Mouse (Mus musculus): Measurements from ENCODE around the gene Pemt. TPM values are rescaled to one million over a fixed set of nuclear protein-coding genes. Genes with fewer than 3 reads are reported as not detected.

The Pemt gene
- polyA plus RNA-seq, 1 experiment from 2014 or later, result 8.6 TPM

DNA sequence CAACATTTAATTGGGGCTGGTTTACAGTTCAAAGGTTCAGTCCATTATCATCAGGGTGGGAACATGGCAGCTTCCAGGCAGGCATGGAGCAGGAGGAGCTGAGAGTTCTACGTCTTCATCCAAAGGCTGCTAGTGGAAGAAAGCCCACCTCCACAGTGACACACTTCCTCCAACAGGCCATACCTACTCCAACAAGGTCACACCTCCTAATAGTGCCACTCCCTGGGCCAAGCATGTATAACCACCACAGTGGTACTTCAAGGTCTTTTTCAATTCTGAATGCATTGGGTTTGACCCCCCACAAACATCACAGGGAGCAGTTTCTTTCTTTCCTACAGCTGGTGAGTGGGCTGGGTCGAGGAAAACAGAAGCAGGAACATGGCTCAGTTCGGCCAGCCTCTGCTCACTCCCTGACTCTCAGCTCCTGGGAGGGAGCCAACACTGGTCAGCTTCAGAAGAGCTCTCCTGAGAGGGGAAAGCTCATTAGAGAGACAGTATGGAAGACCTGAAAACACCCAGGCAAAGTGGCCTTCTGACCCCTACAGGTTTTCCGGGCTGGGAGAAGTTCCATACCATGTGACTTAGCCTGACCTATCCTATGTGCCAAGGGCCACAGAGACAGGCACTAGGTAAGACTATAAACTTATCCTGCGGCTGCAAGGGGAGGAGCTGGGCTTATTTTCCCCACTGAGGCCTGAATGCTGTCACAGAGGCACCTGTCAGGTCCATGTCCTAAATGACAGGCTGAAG is 44.9 kb downstream of the Pemt start:
- Histone ChIP-seq H3K36me3 (ENCODE audit: control insufficient read depth, insufficient read depth) (no peaks in the 10 kb centered on the region), H3K27me3 (ENCODE audit: control insufficient read depth, insufficient read depth, low read length) (no peaks in the 10 kb centered on the region), H3K27ac (ENCODE audit: low read length) (no peak overlapping the region), H3K9ac (ENCODE audit: low read length) (no peak overlapping the region), H3K4me3 (ENCODE audit: low read length) (no peak overlapping the region), H3K9me3 (replicated peaks; ENCODE audit: control insufficient read depth, low read length) (no peaks in the 10 kb centered on the region), H3K4me2 (ENCODE audit: low read depth, low read length) (no peak overlapping the region), H3K4me1 (ENCODE audit: control insufficient read depth, insufficient read depth, low read length) (no peaks in the 10 kb centered on the region)
- 66% methylated on average over 5 of the region's 5 CpGs for WGBS
- ATAC-seq (replicated peaks; ENCODE audit: extremely low read depth, insufficient read depth, low FRiP score), result no peak

DNA sequence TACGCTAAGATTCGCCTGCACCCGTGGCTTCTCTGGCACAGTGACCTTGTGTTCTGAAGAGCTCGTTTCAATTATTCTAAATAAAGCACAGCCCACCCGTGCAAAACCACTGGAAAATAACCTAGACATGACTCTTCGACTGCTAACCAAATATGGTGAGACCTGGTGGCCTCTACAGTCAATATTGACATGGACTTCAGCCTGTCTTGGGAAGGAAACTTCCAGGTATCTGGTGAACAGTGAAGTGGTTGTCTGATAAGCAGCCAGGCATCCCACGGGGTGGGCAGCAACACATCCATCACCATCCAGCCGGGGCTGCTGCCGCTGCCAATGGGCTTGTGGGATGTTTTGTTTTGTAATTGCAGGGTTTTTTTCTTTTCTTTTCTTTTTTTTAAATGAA is 52.0 kb downstream of the Pemt start:
- ATAC-seq (replicated peaks; ENCODE audit: extremely low read depth, insufficient read depth, low FRiP score), result no peak
- Histone ChIP-seq H3K36me3 (ENCODE audit: control insufficient read depth, insufficient read depth) (no peaks in the 10 kb centered on the region), H3K9me3 (replicated peaks; ENCODE audit: control insufficient read depth, low read length) (no peaks in the 10 kb centered on the region), H3K9ac (ENCODE audit: low read length) (no peak overlapping the region), H3K4me1 (ENCODE audit: control insufficient read depth, insufficient read depth, low read length) (peaks cover 4% of the 10 kb centered on the region; the same call in 1 of the 2 replicates), H3K4me2 (ENCODE audit: low read depth, low read length) (no peak overlapping the region), H3K27me3 (ENCODE audit: control insufficient read depth, insufficient read depth, low read length) (no peaks in the 10 kb centered on the region), H3K4me3 (ENCODE audit: low read length) (no peak overlapping the region), H3K27ac (ENCODE audit: low read length) (no peak overlapping the region)
- 26% methylated on average over 9 of the region's 9 CpGs for WGBS

DNA sequence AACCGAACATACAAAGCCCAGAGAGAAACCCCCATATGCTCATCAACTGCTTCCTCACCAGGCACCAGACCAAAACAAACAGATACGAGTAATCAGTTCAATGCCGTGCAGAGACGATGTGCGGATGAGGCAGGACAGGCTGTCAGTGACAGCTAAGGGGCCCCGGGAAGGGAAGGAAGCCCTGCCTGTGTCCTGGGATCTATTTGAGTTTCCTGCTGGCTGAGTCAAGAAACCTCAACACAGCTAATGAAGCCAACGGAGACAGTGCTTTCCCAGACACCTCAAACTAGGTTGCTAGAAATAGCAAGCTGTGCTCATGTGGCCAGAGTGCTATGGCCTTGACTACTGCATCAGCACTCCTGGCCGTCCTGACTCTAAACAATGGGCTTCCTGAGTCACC is 54.9 kb downstream of the Pemt start:
- ATAC-seq (replicated peaks; ENCODE audit: extremely low read depth, insufficient read depth, low FRiP score), result peak; percentile 72
- no peak overlapping the region for H3K9ac ChIP-seq (ENCODE audit: low read length)
- 0 out of 2 replicates have a peak overlapping the region, but pooled peaks have one; percentile 23 for H3K27ac ChIP-seq (ENCODE audit: low read length)
- H3K4me2 ChIP-seq (ENCODE audit: low read depth, low read length), result no peak overlapping the region
- H3K9me3 ChIP-seq (replicated peaks; ENCODE audit: control insufficient read depth, low read length), result no peaks in the 10 kb centered on the region
- no peaks in the 10 kb centered on the region for H3K36me3 ChIP-seq (ENCODE audit: control insufficient read depth, insufficient read depth)
- no peaks in the 10 kb centered on the region for H3K27me3 ChIP-seq (ENCODE audit: control insufficient read depth, insufficient read depth, low read length)
- WGBS, result 20% methylated on average over 8 of the region's 8 CpGs
- no peak overlapping the region for H3K4me3 ChIP-seq (ENCODE audit: low read length)
- H3K4me1 ChIP-seq (ENCODE audit: control insufficient read depth, insufficient read depth, low read length), result peaks cover 4% of the 10 kb centered on the region; the same call in 1 of the 2 replicates

DNA sequence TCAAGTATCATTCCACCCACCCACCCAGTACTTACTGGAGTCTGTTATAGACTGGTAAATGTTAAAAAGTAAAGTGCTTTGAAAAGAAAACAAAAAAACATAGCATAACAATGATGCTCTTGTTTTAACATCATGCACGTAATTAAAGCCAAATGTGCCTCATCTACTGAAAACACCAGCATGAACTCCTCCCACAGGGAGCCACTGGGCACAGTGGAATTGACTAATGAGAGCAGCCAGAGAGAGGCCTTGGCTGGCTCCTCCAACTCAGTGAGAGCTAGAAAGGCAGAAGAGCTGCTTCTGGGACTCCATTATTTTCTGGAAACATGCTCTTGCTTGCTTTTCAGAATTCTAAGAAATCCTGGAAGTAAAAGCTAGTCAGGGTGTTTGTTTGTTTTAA is 56.9 kb downstream of the Pemt start:
- H3K27ac ChIP-seq (ENCODE audit: low read length), result no peak overlapping the region
- no peak overlapping the region for H3K4me2 ChIP-seq (ENCODE audit: low read depth, low read length)
- WGBS, result 88% methylated on average over 1 of the region's 1 CpGs
- ATAC-seq (replicated peaks; ENCODE audit: extremely low read depth, insufficient read depth, low FRiP score), result no peak
- no peaks in the 10 kb centered on the region for H3K9me3 ChIP-seq (replicated peaks; ENCODE audit: control insufficient read depth, low read length)
- no peaks in the 10 kb centered on the region for H3K27me3 ChIP-seq (ENCODE audit: control insufficient read depth, insufficient read depth, low read length)
- H3K4me1 ChIP-seq (ENCODE audit: control insufficient read depth, insufficient read depth, low read length), result peaks cover 4% of the 10 kb centered on the region; the same call in 1 of the 2 replicates
- H3K36me3 ChIP-seq (ENCODE audit: control insufficient read depth, insufficient read depth), result no peaks in the 10 kb centered on the region
- H3K4me3 ChIP-seq (ENCODE audit: low read length), result no peak overlapping the region
- no peak overlapping the region for H3K9ac ChIP-seq (ENCODE audit: low read length)

DNA sequence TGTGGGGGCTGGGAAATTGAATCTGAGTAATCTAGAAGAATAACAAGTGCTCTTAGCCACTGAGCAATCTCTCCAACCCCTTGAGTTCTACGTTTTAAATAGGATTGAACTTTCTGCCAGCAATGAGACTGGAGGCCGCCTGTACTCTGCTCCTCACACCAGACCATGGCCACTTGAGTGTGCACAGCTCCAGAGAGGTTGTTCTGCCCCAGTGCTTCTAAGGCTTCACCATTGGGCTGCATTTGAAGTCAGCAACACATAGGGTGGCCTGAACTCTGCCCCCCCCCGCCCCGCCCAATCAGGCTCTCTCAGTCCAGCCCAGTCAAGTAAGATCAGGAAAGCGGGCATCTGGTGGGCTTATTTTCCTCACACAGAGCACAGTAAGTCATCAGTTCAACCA is 68.5 kb downstream of the Pemt start:
- no peak overlapping the region for H3K9ac ChIP-seq (ENCODE audit: low read length)
- ATAC-seq (replicated peaks; ENCODE audit: extremely low read depth, insufficient read depth, low FRiP score), result no peak
- no peak overlapping the region for H3K4me3 ChIP-seq (ENCODE audit: low read length)
- H3K4me1 ChIP-seq (ENCODE audit: control insufficient read depth, insufficient read depth, low read length), result no peaks in the 10 kb centered on the region
- H3K27ac ChIP-seq (ENCODE audit: low read length), result no peak overlapping the region
- H3K27me3 ChIP-seq (ENCODE audit: control insufficient read depth, insufficient read depth, low read length), result no peaks in the 10 kb centered on the region
- H3K9me3 ChIP-seq (replicated peaks; ENCODE audit: control insufficient read depth, low read length), result no peaks in the 10 kb centered on the region
- 77% methylated on average over 5 of the region's 5 CpGs for WGBS
- H3K36me3 ChIP-seq (ENCODE audit: control insufficient read depth, insufficient read depth), result no peaks in the 10 kb centered on the region
- no peak overlapping the region for H3K4me2 ChIP-seq (ENCODE audit: low read depth, low read length)

DNA sequence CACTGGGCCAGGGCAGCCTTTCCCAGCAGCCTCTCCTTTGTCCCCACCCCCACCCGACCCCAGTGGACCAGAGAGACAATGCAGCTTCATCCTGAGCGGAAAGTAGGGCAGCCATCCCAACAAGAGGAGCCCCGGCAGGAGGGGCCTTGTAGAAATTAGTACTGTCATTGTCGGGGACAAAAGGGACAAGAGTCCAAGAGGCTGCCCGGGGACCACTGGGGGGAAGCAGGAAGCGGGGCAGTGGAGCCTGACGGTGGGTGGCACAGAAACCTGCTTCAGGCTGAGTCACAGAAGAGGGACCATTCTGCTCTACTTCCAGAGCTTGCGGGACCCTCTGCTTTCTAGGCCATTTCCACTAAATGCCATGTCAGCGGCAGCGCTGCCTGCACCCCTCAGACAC is 71.0 kb downstream of the Pemt start:
- H3K4me1 ChIP-seq (ENCODE audit: control insufficient read depth, insufficient read depth, low read length), result peaks cover 9% of the 10 kb centered on the region
- H3K36me3 ChIP-seq (ENCODE audit: control insufficient read depth, insufficient read depth), result no peaks in the 10 kb centered on the region
- ATAC-seq (replicated peaks; ENCODE audit: extremely low read depth, insufficient read depth, low FRiP score), result no peak
- no peak overlapping the region for H3K27ac ChIP-seq (ENCODE audit: low read length)
- no peak overlapping the region for H3K9ac ChIP-seq (ENCODE audit: low read length)
- no peak overlapping the region for H3K4me3 ChIP-seq (ENCODE audit: low read length)
- H3K4me2 ChIP-seq (ENCODE audit: low read depth, low read length), result no peak overlapping the region
- no peaks in the 10 kb centered on the region for H3K27me3 ChIP-seq (ENCODE audit: control insufficient read depth, insufficient read depth, low read length)
- 62% methylated on average over 10 of the region's 10 CpGs for WGBS
- H3K9me3 ChIP-seq (replicated peaks; ENCODE audit: control insufficient read depth, low read length), result no peaks in the 10 kb centered on the region

DNA sequence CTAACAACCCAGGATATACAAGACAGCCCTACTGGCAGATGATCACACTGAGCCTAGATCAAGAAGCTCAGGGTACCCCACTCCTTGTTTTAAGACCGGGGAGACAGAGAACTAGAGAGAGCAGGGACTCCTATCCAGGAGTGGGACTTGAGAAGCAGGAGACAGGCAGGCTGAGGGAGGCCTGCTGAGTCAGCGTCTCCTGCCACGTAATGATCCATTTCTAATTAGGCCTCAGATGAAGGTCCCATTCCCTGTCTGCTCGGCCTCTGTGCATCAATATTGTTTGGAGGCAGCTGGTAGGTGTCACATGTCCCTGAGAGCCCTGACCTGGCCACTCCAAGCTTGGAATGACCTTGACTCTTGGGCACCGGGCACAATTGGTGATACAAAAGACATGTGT is 72.9 kb downstream of the Pemt start:
- 83% methylated on average over 5 of the region's 5 CpGs for WGBS
- Histone ChIP-seq H3K4me3 (ENCODE audit: low read length) (no peak overlapping the region), H3K36me3 (ENCODE audit: control insufficient read depth, insufficient read depth) (no peaks in the 10 kb centered on the region), H3K4me2 (ENCODE audit: low read depth, low read length) (no peak overlapping the region), H3K27ac (ENCODE audit: low read length) (no peak overlapping the region), H3K27me3 (ENCODE audit: control insufficient read depth, insufficient read depth, low read length) (no peaks in the 10 kb centered on the region), H3K4me1 (ENCODE audit: control insufficient read depth, insufficient read depth, low read length) (peaks cover 9% of the 10 kb centered on the region), H3K9me3 (replicated peaks; ENCODE audit: control insufficient read depth, low read length) (no peaks in the 10 kb centered on the region), H3K9ac (ENCODE audit: low read length) (no peak overlapping the region)
- ATAC-seq (replicated peaks; ENCODE audit: extremely low read depth, insufficient read depth, low FRiP score), result no peak

DNA sequence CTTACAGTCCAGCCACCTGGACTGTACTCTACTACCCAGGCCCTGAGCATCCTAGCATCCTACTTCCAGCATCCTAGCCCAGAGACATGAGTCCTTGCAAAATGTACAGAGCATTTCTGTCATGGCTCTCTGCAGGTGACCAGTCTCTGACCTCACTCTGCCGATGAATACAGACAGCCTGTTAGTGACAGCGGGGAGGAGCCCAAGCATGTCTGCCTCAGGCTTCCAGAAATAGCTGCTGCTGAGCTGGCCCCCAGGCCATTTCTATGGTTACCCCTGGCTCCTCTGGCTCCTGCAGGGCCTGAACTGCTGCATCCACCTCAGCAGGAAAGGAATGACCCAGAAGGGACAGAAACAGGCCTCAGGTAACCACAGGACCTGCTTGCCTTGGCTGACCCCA is 74.6 kb downstream of the Pemt start:
- Histone ChIP-seq H3K9me3 (replicated peaks; ENCODE audit: control insufficient read depth, low read length) (no peaks in the 10 kb centered on the region), H3K4me2 (ENCODE audit: low read depth, low read length) (no peak overlapping the region), H3K9ac (ENCODE audit: low read length) (no peak overlapping the region), H3K27ac (ENCODE audit: low read length) (peak overlapping the region; percentile 34; the same call in 1 of the 2 replicates), H3K4me1 (ENCODE audit: control insufficient read depth, insufficient read depth, low read length) (peaks cover 9% of the 10 kb centered on the region), H3K36me3 (ENCODE audit: control insufficient read depth, insufficient read depth) (no peaks in the 10 kb centered on the region), H3K27me3 (ENCODE audit: control insufficient read depth, insufficient read depth, low read length) (no peaks in the 10 kb centered on the region), H3K4me3 (ENCODE audit: low read length) (no peak overlapping the region)
- WGBS, result 23% methylated on average over 2 of the region's 2 CpGs
- peak; percentile 83 for ATAC-seq (replicated peaks; ENCODE audit: extremely low read depth, insufficient read depth, low FRiP score)

DNA sequence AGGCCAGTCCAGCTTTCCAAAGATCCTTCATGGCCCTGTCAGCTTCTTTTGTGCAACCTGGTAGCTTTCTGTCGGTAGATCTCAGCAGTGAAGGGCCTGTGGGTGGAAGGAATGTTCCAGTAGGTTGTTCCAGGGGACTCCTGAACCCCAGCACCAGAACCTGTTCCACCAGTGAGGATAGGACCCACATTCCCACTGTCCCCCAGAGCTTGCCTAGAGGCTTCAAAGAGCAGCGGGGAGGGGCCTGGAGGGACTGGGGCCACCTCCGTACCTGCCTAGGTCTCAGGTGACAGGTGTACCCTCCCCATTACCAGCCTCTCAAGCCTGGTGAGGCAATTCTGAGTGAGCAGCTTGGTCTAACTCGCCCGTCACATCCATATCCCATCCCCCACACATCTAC is 75.5 kb downstream of the Pemt start:
- ATAC-seq (replicated peaks; ENCODE audit: extremely low read depth, insufficient read depth, low FRiP score), result no peak
- H3K4me2 ChIP-seq (ENCODE audit: low read depth, low read length), result no peak overlapping the region
- H3K4me3 ChIP-seq (ENCODE audit: low read length), result no peak overlapping the region
- H3K9ac ChIP-seq (ENCODE audit: low read length), result no peak overlapping the region
- H3K36me3 ChIP-seq (ENCODE audit: control insufficient read depth, insufficient read depth), result no peaks in the 10 kb centered on the region
- no peaks in the 10 kb centered on the region for H3K9me3 ChIP-seq (replicated peaks; ENCODE audit: control insufficient read depth, low read length)
- 76% methylated on average over 5 of the region's 5 CpGs for WGBS
- H3K27me3 ChIP-seq (ENCODE audit: control insufficient read depth, insufficient read depth, low read length), result no peaks in the 10 kb centered on the region
- H3K4me1 ChIP-seq (ENCODE audit: control insufficient read depth, insufficient read depth, low read length), result peaks cover 15% of the 10 kb centered on the region
- H3K27ac ChIP-seq (ENCODE audit: low read length), result no peak overlapping the region
